Mouse (Mus musculus) liver, embryonic 12.5 days (tissue): ENCODE measurements around the gene Ranbp10. TPM values are rescaled to one million over a fixed set of nuclear protein-coding genes. Genes with fewer than 3 reads are reported as not detected.

Experiments
- ATAC-seq: fragments of 200-750 bp; cut with Nextera tagmentation; 2 replicates; pipeline ENCODE4 v1.8.0; 2017; ENCODE audit warnings: moderate number of reproducible peaks, mild to moderate bottlenecking, moderate library complexity
- H3K27ac ChIP-seq: fragments of 300-500 bp; sonication (generic); 2 replicates; pipeline ENCODE4 v1.5.1; 2016; ENCODE audit warnings: mild to moderate bottlenecking
- H3K27me3 ChIP-seq: fragments of 300-500 bp; sonication (generic); replicated peaks from 2 replicates; pipeline ENCODE4 v1.6.1; 2016; ENCODE audit warnings: mild to moderate bottlenecking, moderate library complexity
- H3K36me3 ChIP-seq: fragments of 300-500 bp; sonication (generic); 2 replicates; pipeline ENCODE4 v1.6.1; 2016; ENCODE audit warnings: mild to moderate bottlenecking, moderate library complexity
- H3K4me1 ChIP-seq: fragments of 300-500 bp; sonication (generic); 2 replicates; pipeline ENCODE4 v1.6.1; 2016
- H3K4me2 ChIP-seq: fragments of 300-500 bp; sonication (generic); 2 replicates; pipeline ENCODE4 v1.6.1; 2016; ENCODE audit warnings: mild to moderate bottlenecking, moderate library complexity
- H3K4me3 ChIP-seq: fragments of 300-500 bp; sonication (generic); 2 replicates; pipeline ENCODE4 v1.5.1; 2016; ENCODE audit warnings: mild to moderate bottlenecking, moderate library complexity
- H3K9ac ChIP-seq: fragments of 300-500 bp; sonication (generic); 2 replicates; pipeline ENCODE4 v1.6.1; 2016; ENCODE audit warnings: mild to moderate bottlenecking, moderate library complexity
- H3K9me3 ChIP-seq: fragments of 300-500 bp; sonication (generic); replicated peaks from 2 replicates; pipeline ENCODE4 v1.6.1; 2016; ENCODE audit warnings: mild to moderate bottlenecking, moderate library complexity
- WGBS: fragments of 180-500 bp; shearing (Covaris S2); methylation state at CpG from one replicate; pipeline ENCODE4 v1.1.7; 2016; ENCODE audit not compliant: insufficient replicate concordance; 5-methylcytosine and 5-hydroxymethylcytosine counted together
- polyA plus RNA-seq: library from polyadenylated mRNA; unstranded; fragments of >200 nt; fragmentation: Nextera tagmentation; extraction: Ambion mirVana; gene quantifications from 2 replicates; pipeline ENCODE4 v1.2.1, GENCODE M21; 2016

The Ranbp10 gene
- polyA plus RNA-seq, 1 experiment from 2014 or later, result 37.8 TPM

DNA sequence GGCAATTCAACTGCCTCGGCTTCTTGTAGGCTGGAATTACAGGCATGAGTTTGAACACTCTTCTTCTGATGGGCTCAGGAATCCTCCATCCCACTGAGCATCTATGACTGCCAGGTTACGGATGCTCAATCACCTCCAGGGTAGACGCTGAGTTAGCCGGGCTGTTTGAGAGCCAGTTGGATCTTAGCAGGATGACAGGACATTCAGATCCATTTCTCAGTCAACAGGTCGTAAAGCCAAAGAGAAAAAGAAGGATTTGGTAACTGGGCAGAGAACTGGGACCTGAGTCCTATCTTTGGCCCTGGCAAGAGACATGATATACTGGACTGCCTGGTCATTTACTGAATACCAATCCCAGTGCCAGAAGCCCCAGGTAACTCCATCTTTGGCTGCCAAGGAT, 87.9 kb downstream of the Ranbp10 start:
- H3K27ac ChIP-seq, result no peak overlapping the region
- H3K4me1 ChIP-seq, result peaks cover 15% of the 10 kb centered on the region
- no peaks in the 10 kb centered on the region for H3K36me3 ChIP-seq
- no peaks in the 10 kb centered on the region for H3K27me3 ChIP-seq
- no peak overlapping the region for H3K4me3 ChIP-seq
- no peak for ATAC-seq
- H3K4me2 ChIP-seq, result no peak overlapping the region
- no peaks in the 10 kb centered on the region for H3K9me3 ChIP-seq
- 82% methylated on average over 5 of the region's 5 CpGs for WGBS
- H3K9ac ChIP-seq, result no peak overlapping the region

DNA sequence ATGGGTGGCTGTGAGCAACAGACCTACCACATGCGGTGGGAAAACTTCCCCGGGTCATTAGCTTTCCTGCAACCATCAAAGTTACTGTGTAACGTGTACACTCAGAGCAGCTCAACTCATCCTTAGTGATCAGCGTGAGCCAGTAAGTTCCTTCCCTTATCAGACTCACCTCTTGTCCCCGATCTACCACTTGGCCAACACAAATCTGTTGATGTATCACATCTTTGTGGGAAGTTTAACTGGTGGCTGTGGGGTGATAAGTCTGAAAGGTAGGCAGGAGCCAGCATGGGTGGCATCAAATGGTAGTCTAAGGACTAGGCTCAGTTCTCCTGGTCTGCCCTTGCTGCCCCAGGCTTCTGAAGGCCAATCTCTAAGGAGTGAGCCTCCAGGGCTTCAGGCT, 95.0 kb downstream of the Ranbp10 start:
- WGBS, result 35% methylated on average over 5 of the region's 5 CpGs
- H3K4me2 ChIP-seq, result no peak overlapping the region
- H3K36me3 ChIP-seq, result no peaks in the 10 kb centered on the region
- H3K27me3 ChIP-seq, result no peaks in the 10 kb centered on the region
- no peak overlapping the region for H3K9ac ChIP-seq
- H3K4me3 ChIP-seq, result no peak overlapping the region
- peaks cover 20% of the 10 kb centered on the region for H3K4me1 ChIP-seq
- 0 out of 2 replicates have a peak, but pooled peaks have one; percentile 42 for ATAC-seq
- no peaks in the 10 kb centered on the region for H3K9me3 ChIP-seq
- no peak overlapping the region for H3K27ac ChIP-seq

GRCm38 (mm10) chr8:105727397-105728124, 99.6 kb downstream of the Ranbp10 start:
- ATAC-seq, result peak; percentile 72
- peaks cover 25% of the 10 kb centered on the region for H3K4me1 ChIP-seq
- no peak overlapping the region for H3K4me3 ChIP-seq
- no peaks in the 10 kb centered on the region for H3K9me3 ChIP-seq
- WGBS, result 44% methylated on average over 18 of the region's 18 CpGs
- H3K9ac ChIP-seq, result no peak overlapping the region
- peak overlapping the region; percentile 18 for H3K4me2 ChIP-seq
- no peaks in the 10 kb centered on the region for H3K36me3 ChIP-seq
- H3K27me3 ChIP-seq, result no peaks in the 10 kb centered on the region
- peak overlapping the region; percentile 15; the same call in 1 of the 2 replicates for H3K27ac ChIP-seq

- H3K9ac ChIP-seq, result no peak overlapping the region
- no peak overlapping the region for H3K4me2 ChIP-seq
- no peaks in the 10 kb centered on the region for H3K36me3 ChIP-seq
- peaks cover 17% of the 10 kb centered on the region for H3K4me1 ChIP-seq
- H3K27me3 ChIP-seq, result no peaks in the 10 kb centered on the region
- no peak overlapping the region for H3K27ac ChIP-seq
- H3K4me3 ChIP-seq, result no peak overlapping the region
- WGBS, result 60% methylated on average over 5 of the region's 5 CpGs
- ATAC-seq, result no peak
- no peaks in the 10 kb centered on the region for H3K9me3 ChIP-seq
These were observed 101.4 kb downstream of the Ranbp10 start for GRCm38 (mm10) chr8:105725726-105726125.

- H3K4me2 ChIP-seq, result no peak overlapping the region
- no peak overlapping the region for H3K27ac ChIP-seq
- no peaks in the 10 kb centered on the region for H3K36me3 ChIP-seq
- WGBS, result 82% methylated on average over 9 of the region's 9 CpGs
- peaks cover 12% of the 10 kb centered on the region for H3K4me1 ChIP-seq
- no peak overlapping the region for H3K4me3 ChIP-seq
- no peaks in the 10 kb centered on the region for H3K27me3 ChIP-seq
- no peak for ATAC-seq
- H3K9me3 ChIP-seq, result no peaks in the 10 kb centered on the region
- H3K9ac ChIP-seq, result no peak overlapping the region
These were observed 104.3 kb downstream of the Ranbp10 start for GRCm38 (mm10) chr8:105722861-105723260.

GRCm38 (mm10) chr8:105719637-105720036, 107.5 kb downstream of the Ranbp10 start:
- no peak for ATAC-seq
- no peaks in the 10 kb centered on the region for H3K27me3 ChIP-seq
- WGBS, result 71% methylated on average over 4 of the region's 4 CpGs

More at GRCm38 (mm10) chr8:105719637-105720036, 107.5 kb downstream of the Ranbp10 start:
- Histone ChIP-seq H3K4me3 (no peak overlapping the region), H3K9me3 (no peaks in the 10 kb centered on the region), H3K4me2 (no peak overlapping the region), H3K9ac (no peak overlapping the region), H3K4me1 (no peaks in the 10 kb centered on the region), H3K27ac (no peak overlapping the region), H3K36me3 (0 out of 2 replicates have a peak, but pooled peaks cover 5% of the 10 kb centered on the region)

Other genes with a start within 250 kb of the Ranbp10 start
- gene Ripor1, start 222.1 kb downstream of the Ranbp10 start, polyA plus RNA-seq, result 14.1 and 14.5 TPM in 2 replicates
- gene Ctcf, start 190.8 kb downstream of the Ranbp10 start, polyA plus RNA-seq, result 89.0 and 93.5 TPM in 2 replicates
- 0.22 TPM in 1 of 2 replicates, not detected in the other for gene Agrp, start 190.0 kb downstream of the Ranbp10 start, polyA plus RNA-seq
- gene Carmil2, start 141.1 kb downstream of the Ranbp10 start, polyA plus RNA-seq, result 0.86 TPM in 2 replicates
- 32.3 and 34.1 TPM in 2 replicates for gene Acd, start 126.2 kb downstream of the Ranbp10 start, polyA plus RNA-seq
- 9.2 and 10.8 TPM in 2 replicates for gene Pard6a, start 126.2 kb downstream of the Ranbp10 start, polyA plus RNA-seq
- gene 4933405L10Rik, start 119.7 kb downstream of the Ranbp10 start, polyA plus RNA-seq, result 0.23 TPM in 1 of 2 replicates, not detected in the other
- gene Enkd1, start 119.1 kb downstream of the Ranbp10 start, polyA plus RNA-seq, result 11.2 and 12.4 TPM in 2 replicates
- gene Gfod2, start 68.7 kb downstream of the Ranbp10 start, polyA plus RNA-seq, result 4.5 and 5.1 TPM in 2 replicates
- gene Tsnaxip1, start 381 bp upstream of the Ranbp10 start, polyA plus RNA-seq, result 0.12 and 0.19 TPM in 2 replicates
- gene Cenpt, start 25.9 kb upstream of the Ranbp10 start, polyA plus RNA-seq, result 29.0 and 29.2 TPM in 2 replicates
- 53.0 and 53.2 TPM in 2 replicates for gene Thap11, start 27.8 kb upstream of the Ranbp10 start, polyA plus RNA-seq
- 180 and 183 TPM in 2 replicates for gene Nutf2, start 33.2 kb upstream of the Ranbp10 start, polyA plus RNA-seq
- 30.1 and 30.9 TPM in 2 replicates for gene Edc4, start 53.5 kb upstream of the Ranbp10 start, polyA plus RNA-seq
- 0.29 TPM in 1 of 2 replicates, not detected in the other for gene Nrn1l, start 66.2 kb upstream of the Ranbp10 start, polyA plus RNA-seq
- gene Pskh1, start 73.1 kb upstream of the Ranbp10 start, polyA plus RNA-seq, result 13.1 and 14.3 TPM in 2 replicates
- gene Ctrl, start 106.5 kb upstream of the Ranbp10 start, polyA plus RNA-seq, result 0.94 and 1.0 TPM in 2 replicates
- 77.2 and 84.6 TPM in 2 replicates for gene Psmb10, start 111.1 kb upstream of the Ranbp10 start, polyA plus RNA-seq
- gene Lcat, start 116.0 kb upstream of the Ranbp10 start, polyA plus RNA-seq, result 26.3 and 29.2 TPM in 2 replicates
- gene Slc12a4, start 138.7 kb upstream of the Ranbp10 start, polyA plus RNA-seq, result 18.2 and 18.6 TPM in 2 replicates
- gene Dpep3, start 152.1 kb upstream of the Ranbp10 start, polyA plus RNA-seq, result not detected in 2 replicates
- gene Dus2, start 164.0 kb upstream of the Ranbp10 start, polyA plus RNA-seq, result 16.0 and 16.5 TPM in 2 replicates
- not detected in 2 replicates for gene Dpep2nb, start 178.6 kb upstream of the Ranbp10 start, polyA plus RNA-seq
- 14.7 TPM in 2 replicates for gene Ddx28, start 184.5 kb upstream of the Ranbp10 start, polyA plus RNA-seq
- 5.0 and 5.8 TPM in 2 replicates for gene Nfatc3, start 231.5 kb upstream of the Ranbp10 start, polyA plus RNA-seq